Mouse (Mus musculus) telencephalon, adult 2 months (tissue): Measurements from ENCODE around the gene Schip1.

Experiments
- DNase-seq: peaks from one replicate; pipeline ENCODE4 v3.0.0-alpha.2; 2011; ENCODE audit warnings: low read depth, low spot score

Gene Schip1

DNA sequence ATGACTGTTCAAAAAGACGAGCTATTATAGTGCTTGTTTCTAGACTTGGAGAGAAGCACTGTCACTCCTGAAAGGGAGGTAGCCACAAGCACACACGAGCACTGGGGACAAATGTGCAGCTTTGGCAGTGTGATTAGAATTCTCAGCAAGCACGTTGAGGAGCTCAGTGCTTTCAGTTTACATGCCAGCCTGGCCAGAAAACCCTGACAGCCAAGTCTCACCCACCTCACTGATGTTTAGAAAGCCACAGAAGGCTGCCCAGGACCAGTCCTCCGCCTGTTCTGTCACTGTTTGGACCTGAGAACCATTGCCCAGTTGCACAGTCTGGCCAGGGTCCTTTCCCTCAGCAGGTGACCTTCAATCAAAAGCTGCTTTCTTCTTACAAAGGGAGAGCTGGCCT lies 595.9 kb downstream of the Schip1 start:
- DNase-seq, result no peak

DNA sequence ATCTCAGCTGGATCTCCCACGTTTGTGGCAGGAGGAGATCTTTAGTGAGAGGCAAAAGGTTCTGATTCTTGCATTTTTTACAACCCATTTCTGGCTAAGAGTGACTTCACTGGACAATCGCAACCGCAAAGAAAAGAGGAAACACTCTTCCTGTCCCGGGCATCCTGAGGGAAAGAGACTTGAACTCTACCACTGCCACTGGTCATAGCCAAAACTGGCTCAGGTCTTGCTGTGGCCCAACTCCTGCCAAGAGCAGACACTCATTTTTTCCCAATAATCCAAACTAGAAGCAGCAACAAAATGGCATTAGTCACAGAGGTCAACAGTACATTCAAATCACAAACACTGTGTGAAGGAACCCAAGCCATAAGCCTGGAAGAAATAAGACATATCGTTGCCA lies 597.8 kb downstream of the Schip1 start:
- no peak for DNase-seq

DNA sequence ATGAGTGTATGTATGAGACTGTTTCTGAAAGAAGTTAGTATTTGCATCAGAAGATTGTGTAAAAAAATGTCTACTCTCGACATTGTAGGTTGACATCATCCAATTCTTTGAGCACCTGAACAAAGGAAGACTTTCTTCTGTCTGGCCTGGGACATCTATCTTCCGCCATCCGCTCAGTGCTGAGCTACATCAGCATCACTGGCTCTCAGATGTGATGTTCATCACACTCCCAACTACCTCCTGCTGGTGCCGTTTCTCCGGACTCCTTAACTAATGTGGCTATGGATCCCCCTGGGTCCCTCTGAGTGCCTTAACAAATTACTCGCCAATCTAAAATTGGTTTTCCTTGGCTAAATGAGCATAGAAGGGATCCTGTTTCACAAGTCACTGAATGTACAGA lies 599.7 kb downstream of the Schip1 start:
- DNase-seq, result no peak

- no peak for DNase-seq
These were observed 601.8 kb downstream of the Schip1 start for GRCm38 (mm10) chr3:68666377-68666776.

DNA sequence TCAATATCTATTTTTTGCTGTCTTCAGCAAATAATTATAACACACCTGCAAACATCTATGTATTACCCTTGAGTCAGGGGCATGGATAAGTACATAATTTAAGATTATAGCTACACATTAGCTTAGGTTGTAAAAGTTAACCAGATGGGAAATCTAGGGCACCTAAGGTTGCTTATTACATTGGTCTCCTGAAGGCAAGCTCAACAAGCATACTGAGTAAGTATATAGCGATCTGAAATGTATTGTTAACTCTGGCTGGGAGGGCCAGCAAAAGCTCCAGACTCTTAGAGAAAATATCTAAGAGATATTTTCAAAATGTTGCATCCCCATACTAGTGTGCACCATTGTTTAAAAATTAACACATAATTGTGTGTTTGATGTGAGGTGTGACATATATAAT lies 603.2 kb downstream of the Schip1 start:
- DNase-seq, result no peak

GRCm38 (mm10) chr3:68669418-68669974 lies 604.9 kb downstream of the Schip1 start:
- no peak for DNase-seq

DNA sequence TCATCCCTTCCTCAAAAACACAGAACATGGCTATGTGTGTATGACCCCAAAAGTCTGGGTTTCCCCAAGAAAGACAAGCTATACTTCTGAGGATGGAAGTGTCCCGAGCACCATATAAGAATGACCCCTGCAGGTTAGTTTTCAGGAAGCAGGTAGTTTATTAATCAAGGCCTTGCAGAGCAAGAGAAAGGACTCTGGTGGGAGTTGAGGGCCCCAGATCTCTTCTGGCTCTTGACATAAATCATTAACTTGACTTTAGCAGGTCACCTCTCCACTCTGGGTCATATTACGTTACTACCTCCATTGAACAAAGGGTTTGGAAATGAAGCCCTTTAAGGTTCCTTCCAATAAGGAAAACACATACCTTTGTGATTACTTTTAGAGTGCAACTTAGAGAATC lies 610.1 kb downstream of the Schip1 start:
- no peak for DNase-seq

DNA sequence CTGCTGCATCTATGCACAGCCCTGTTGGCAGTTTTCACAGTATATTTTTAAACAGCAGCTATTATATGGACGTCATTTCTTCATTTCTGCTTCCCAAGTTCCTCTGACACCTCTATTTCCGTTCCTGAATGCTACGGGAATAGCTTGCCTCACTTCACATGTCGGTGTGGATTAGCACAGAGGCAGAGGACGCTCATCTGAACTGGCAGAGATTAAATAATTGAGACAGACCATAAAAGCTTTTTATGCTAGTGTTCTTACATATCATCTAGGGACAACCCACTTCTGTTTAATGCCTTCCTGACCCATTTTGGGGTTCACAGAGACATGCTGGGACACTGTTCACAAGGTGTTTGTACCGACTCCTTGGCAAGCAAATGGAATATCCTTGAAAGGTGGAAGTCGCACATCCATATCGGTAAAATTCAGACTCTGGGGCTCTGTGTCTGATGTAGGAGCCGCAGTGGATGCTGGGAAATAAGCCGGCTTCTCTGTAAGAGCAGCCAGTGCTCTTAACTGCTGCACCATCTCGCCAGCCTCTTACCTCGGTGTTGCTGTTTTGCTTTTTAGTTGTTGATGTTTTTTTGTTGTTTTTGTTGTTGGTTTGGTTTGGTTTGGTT lies 610.7 kb downstream of the Schip1 start:
- DNase-seq, result peak; percentile 84
